In genomic region chr14:52016625-52017405, GRCm38 (mm10) we compare ENCODE assay signal across 12 mouse cellular contexts. TPM values are rescaled to one million over a fixed set of nuclear protein-coding genes. Genes with fewer than 3 reads are reported as not detected.
A peak's percentile ranks its signal among the peaks of the same experiment; 100 is the strongest.
DNase-seq lines count a peak whose midpoint lies in the region; ATAC-seq and TF ChIP-seq lines count a peak whose summit lies in the region.
"Had no signal": no experiment of that assay in that cellular context is flagged by ENCODE, and none has a peak within 500 bp of the region (broad histone marks: within the 10 kb centered on the region; RNA-seq: fewer than 3 reads in every experiment).

No protein-coding gene starts in this region.

- H3K36me3 ChIP-seq in kidney, adult 2 months (ENCODE audit: control insufficient read depth, insufficient read depth, low read length), result no peaks in the 10 kb centered on the region
- H3K36me3 ChIP-seq in embryonic facial prominence, embryonic 13.5 days, result no peaks in the 10 kb centered on the region
- H3K36me3 ChIP-seq in limb, embryonic 13.5 days, result no peaks in the 10 kb centered on the region; the same call in 1 of the 2 replicates

- 0 out of 2 replicates have a peak overlapping the region, but pooled peaks have one; percentile 21 for H3K9ac ChIP-seq in embryonic facial prominence, embryonic 13.5 days
- peak overlapping the region; percentile 5 for H3K9ac ChIP-seq in limb, embryonic 13.5 days

- H3K27me3 ChIP-seq in kidney, adult 2 months (replicated peaks; ENCODE audit: control insufficient read depth, insufficient read depth, low read length), result no peaks in the 10 kb centered on the region
- H3K27me3 ChIP-seq in embryonic facial prominence, embryonic 13.5 days, result no peaks in the 10 kb centered on the region
- no peaks in the 10 kb centered on the region for H3K27me3 ChIP-seq in limb, embryonic 13.5 days

- TF ChIP-seq POLR2A in kidney, adult 2 months (IDR thresholded peaks at IDR 0.05; ENCODE audit: low read depth, low read length), result no peak

- H3K4me2 ChIP-seq in embryonic facial prominence, embryonic 13.5 days, result no peak overlapping the region
- H3K4me2 ChIP-seq in limb, embryonic 13.5 days (replicated peaks), result no peak overlapping the region

- peak; percentile 50 for DNase-seq in adrenal gland, postnatal 10 days
- DNase-seq in adrenal gland, postnatal 25 days, result no peak
- DNase-seq in kidney, adult 2 months, result peak; percentile 70
- no peak for DNase-seq in kidney, postnatal 10 days
- no peak for DNase-seq in natural killer cell, adult 2 months (ENCODE audit: low spot score in 2 of 2)
- no peak for DNase-seq in adrenal gland, adult (ENCODE audit: inconsistent age in 2 of 2, low spot score in 1 of 2)
- DNase-seq: retina, postnatal 1 day had no signal

- H3K9me3 ChIP-seq in embryonic facial prominence, embryonic 13.5 days, result no peaks in the 10 kb centered on the region
- H3K9me3 ChIP-seq in limb, embryonic 13.5 days, result no peaks in the 10 kb centered on the region

- no peak for ATAC-seq in embryonic facial prominence, embryonic 13.5 days (ENCODE audit: insufficient number of reproducible peaks, insufficient read depth, low FRiP score, low TSS enrichment, low read depth)
- ATAC-seq in limb, embryonic 13.5 days (ENCODE audit: low FRiP score, low read depth), result no peak

- peaks cover 30% of the 10 kb centered on the region for H3K4me1 ChIP-seq in kidney, adult 2 months (ENCODE audit: control insufficient read depth, insufficient read depth, low read length)
- peaks cover 49% of the 10 kb centered on the region for H3K4me1 ChIP-seq in embryonic facial prominence, embryonic 13.5 days
- H3K4me1 ChIP-seq in limb, embryonic 13.5 days, result peaks cover 60% of the 10 kb centered on the region

- WGBS in kidney, adult 2 months, result 59% methylated on average over 13 of the region's 13 CpGs
- 79% methylated on average over 13 of the region's 13 CpGs for WGBS in embryonic facial prominence, embryonic 13.5 days
- WGBS in limb, embryonic 13.5 days, result 81% methylated on average over 13 of the region's 13 CpGs

- TF ChIP-seq CTCF in kidney, adult 2 months (conservative IDR thresholded peaks at IDR 0.05; ENCODE audit: insufficient read depth, insufficient read length, low read depth, low read length), result no peak

- no peak overlapping the region for H3K4me3 ChIP-seq in kidney, adult 2 months (ENCODE audit: insufficient read depth, low read depth, low read length)
- H3K4me3 ChIP-seq in embryonic facial prominence, embryonic 13.5 days, result 0 out of 2 replicates have a peak overlapping the region, but pooled peaks have one; percentile 2
- no peak overlapping the region for H3K4me3 ChIP-seq in limb, embryonic 13.5 days

- H3K27ac ChIP-seq in kidney, adult 2 months (ENCODE audit: insufficient read depth, low read depth, low read length), result no peak overlapping the region
- 0 out of 2 replicates have a peak overlapping the region, but pooled peaks have one; percentile 92 for H3K27ac ChIP-seq in embryonic facial prominence, embryonic 13.5 days
- H3K27ac ChIP-seq in limb, embryonic 13.5 days, result no peak overlapping the region

RNA-seq across cellular contexts. Expression of gene Tmem253, which starts 1.4 kb away (rescaled TPM):
- total RNA-seq in adrenal gland, postnatal 10 days (2021), result 1 to 10 TPM; 4.8 to 7.0 TPM
- total RNA-seq in adrenal gland, postnatal 25 days (2021), result 0.97 and 1.8 TPM in 2 replicates
- polyA plus RNA-seq in kidney, adult 2 months (2012; rRNA removed), result 2.4 and 2.5 TPM in 2 replicates
- polyA plus RNA-seq in embryonic facial prominence, embryonic 13.5 days (2015; fragmentation: Nextera tagmentation; extraction: Ambion mirVana), result 0.44 and 1.1 TPM in 2 replicates
- polyA plus RNA-seq in limb, embryonic 13.5 days (2015; fragmentation: Nextera tagmentation; extraction: Ambion mirVana), result 0.78 and 1.4 TPM in 2 replicates
- total RNA-seq: hematopoietic stem cell, adult 5-6 weeks had no signal

RNA-seq across cellular contexts. Expression of gene Zfp219, which starts 3.7 kb away (rescaled TPM):
- 10 to 100 TPM; 54.6 to 59.2 TPM for total RNA-seq in adrenal gland, postnatal 10 days (2021)
- 58.4 and 63.3 TPM in 2 replicates for total RNA-seq in adrenal gland, postnatal 25 days (2021)
- polyA plus RNA-seq in kidney, adult 2 months (2012; rRNA removed), result 43.2 and 61.8 TPM in 2 replicates
- 31.1 and 36.0 TPM in 2 replicates for polyA plus RNA-seq in embryonic facial prominence, embryonic 13.5 days (2015; fragmentation: Nextera tagmentation; extraction: Ambion mirVana)
- polyA plus RNA-seq in limb, embryonic 13.5 days (2015; fragmentation: Nextera tagmentation; extraction: Ambion mirVana), result 30.8 and 32.2 TPM in 2 replicates

RNA-seq across cellular contexts. Expression of gene Olfr221, which starts 25.4 kb away (rescaled TPM):
- not detected for total RNA-seq in adrenal gland, postnatal 10 days (2021)
- not detected in 2 replicates for total RNA-seq in adrenal gland, postnatal 25 days (2021)
- polyA plus RNA-seq in kidney, adult 2 months (2012; rRNA removed), result not detected in 2 replicates
- not detected in 2 replicates for polyA plus RNA-seq in embryonic facial prominence, embryonic 13.5 days (2015; fragmentation: Nextera tagmentation; extraction: Ambion mirVana)
- not detected in 2 replicates for polyA plus RNA-seq in limb, embryonic 13.5 days (2015; fragmentation: Nextera tagmentation; extraction: Ambion mirVana)
- total RNA-seq: hematopoietic stem cell, adult 5-6 weeks; left cerebral cortex, postnatal 14 days had no signal
- polyA plus RNA-seq: macrophage had no signal

RNA-seq across cellular contexts. Expression of gene Arhgef40, which starts 32.3 kb away (rescaled TPM):
- 10 to 100 TPM; 60.8 to 78.7 TPM for total RNA-seq in adrenal gland, postnatal 10 days (2021)
- 55.7 and 59.3 TPM in 2 replicates for total RNA-seq in adrenal gland, postnatal 25 days (2021)
- polyA plus RNA-seq in kidney, adult 2 months (2012; rRNA removed), result 36.1 and 37.4 TPM in 2 replicates
- 165 and 167 TPM in 2 replicates for polyA plus RNA-seq in embryonic facial prominence, embryonic 13.5 days (2015; fragmentation: Nextera tagmentation; extraction: Ambion mirVana)
- 189 and 203 TPM in 2 replicates for polyA plus RNA-seq in limb, embryonic 13.5 days (2015; fragmentation: Nextera tagmentation; extraction: Ambion mirVana)

Comparison
In these comparisons a context has a peak if more than half of its experiments do, and no peak if none do; other contexts are left out.
1. DNase-seq: peak in adrenal gland, postnatal 10 days (single experiment) and kidney, adult 2 months (single experiment); none in adrenal gland, postnatal 25 days (single experiment), kidney, postnatal 10 days (single experiment), natural killer cell, adult 2 months (0 of 2) and adrenal gland, adult (0 of 2).